Mouse (Mus musculus) lung, postnatal 0 days (tissue): Measurements from ENCODE around the gene Nup210.

Source experiments
- CTCF ChIP-seq: IDR thresholded peaks from 2 replicates; pipeline ENCODE4 v1.5.1; 2016; ENCODE audit warnings: antibody characterized with exemption, mild to moderate bottlenecking
- EP300 ChIP-seq: IDR thresholded peaks from 2 replicates; pipeline ENCODE4 v1.6.1; 2016; ENCODE audit warnings: antibody characterized with exemption, mild to moderate bottlenecking, control low read depth

GRCm38 (mm10) chr6:91120206-91120605, 3.6 kb upstream of the Nup210 start:
- no peak for TF ChIP-seq CTCF
- no peak for TF ChIP-seq EP300
